Mouse (Mus musculus): ENCODE results near the gene Mcm7.
A peak's percentile ranks its signal among the peaks of the same experiment; 100 is the strongest.
"Not testable (repeated sequence)": the region's sequence is repeated elsewhere in the genome, so short reads cannot be mapped to it uniquely, and the experiment has no call there.

Gene Mcm7

DNA sequence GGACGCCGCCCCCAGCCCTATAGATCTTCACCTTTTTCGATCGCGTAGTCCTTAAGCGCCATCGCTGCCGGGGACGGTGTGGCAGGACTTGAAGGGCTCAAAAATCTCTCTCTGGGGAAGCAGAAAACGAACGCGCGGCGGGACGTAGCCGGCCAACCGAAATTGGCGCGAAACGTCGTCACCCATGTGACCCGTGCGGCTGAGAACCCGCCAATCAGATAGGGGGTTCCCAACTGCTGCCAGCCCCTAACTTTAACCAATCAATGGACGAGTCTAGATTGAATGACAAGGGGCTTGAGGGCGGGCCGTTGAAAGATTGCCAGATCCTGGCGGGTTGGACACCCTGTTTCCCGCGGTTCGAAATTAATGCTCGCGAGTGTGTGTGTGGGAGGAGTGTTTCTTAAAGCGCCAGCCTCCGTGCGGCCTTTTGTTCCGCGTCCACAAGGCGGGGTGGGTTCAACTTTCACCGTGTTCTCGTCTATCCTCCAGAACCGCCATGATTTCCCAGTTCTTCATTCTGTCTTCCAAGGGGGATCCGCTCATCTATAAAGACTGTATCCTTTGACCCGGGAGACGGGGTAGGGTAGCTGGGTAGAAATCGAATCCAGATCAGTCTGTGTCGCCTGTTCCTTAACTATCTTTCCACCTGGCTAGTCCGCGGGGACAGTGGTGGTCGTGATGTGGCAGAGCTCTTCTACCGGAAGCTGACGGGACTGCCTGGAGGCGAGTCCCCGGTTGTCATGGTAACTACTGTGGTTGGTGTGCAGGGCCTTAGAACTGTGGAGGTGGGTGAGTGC is at the start of gene Mcm7, which contains the start of gene Ap4m1:
TSS of gene Mcm7 (minus strand) at position 728 of the 797 bp plus-strand sequence.
TSS of gene Ap4m1 (plus strand) at position 308 of the 797 bp plus-strand sequence.
- DNase-seq = peak; percentile 88 to 89

DNA sequence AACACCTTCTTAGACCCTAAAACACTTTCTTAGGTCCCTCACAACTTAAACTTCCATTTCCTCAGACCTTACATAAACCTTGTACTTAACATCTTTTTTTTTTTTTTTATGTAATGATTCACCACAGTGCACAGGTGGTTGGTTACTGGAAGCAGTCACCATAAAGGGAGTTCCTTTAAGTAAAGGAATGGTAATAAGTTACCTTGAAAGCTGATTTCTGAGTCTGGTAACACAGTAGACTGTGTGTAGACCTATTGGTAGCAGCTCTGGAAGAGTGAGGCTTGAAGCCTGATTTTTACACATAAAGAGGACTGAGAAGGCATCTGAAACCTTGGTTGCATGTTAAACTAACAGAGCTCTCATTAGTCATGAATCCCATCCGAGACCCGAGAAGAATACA is 47.6 kb upstream of the Mcm7 start:
- DNase-seq = no peak

DNA sequence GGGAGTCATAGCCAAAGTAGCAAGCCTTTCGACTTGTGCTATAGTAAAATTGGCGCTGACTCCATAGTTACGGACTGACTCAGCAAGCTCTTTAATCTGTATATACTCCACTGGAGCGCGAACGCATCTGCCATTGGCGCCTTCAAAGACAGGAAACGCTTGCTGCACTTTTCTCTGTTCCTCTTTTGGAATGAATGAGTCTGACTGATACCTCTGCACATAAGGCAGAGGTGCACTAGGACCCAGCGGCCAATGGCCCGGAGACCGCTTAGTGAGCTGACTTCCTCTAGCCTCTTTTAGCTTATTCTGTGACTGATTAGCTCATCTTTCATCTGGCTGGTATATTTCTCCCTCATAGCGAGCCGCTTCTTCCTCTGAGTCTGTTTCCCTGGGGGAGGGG is 44.4 kb upstream of the Mcm7 start:
- not testable (repeated sequence) for DNase-seq

DNA sequence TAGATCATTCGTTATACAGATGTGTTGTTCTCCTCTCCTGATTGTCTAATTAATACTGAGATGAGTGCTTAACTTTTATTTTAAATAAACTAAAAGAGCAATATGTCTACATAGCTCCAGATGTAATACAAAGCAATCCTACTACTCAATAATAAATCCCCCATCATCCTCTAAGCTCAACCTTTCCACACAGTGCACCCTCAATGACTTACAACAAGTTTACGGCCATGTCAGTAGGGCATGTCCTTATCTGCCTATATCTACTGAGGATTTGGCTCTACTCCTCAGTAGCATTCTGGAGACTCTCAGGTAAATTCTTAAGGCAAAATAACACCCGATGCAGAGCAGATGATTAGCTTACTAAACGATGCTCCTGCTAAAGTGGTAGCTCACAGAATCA is 35.7 kb upstream of the Mcm7 start:
- no peak for DNase-seq

DNA sequence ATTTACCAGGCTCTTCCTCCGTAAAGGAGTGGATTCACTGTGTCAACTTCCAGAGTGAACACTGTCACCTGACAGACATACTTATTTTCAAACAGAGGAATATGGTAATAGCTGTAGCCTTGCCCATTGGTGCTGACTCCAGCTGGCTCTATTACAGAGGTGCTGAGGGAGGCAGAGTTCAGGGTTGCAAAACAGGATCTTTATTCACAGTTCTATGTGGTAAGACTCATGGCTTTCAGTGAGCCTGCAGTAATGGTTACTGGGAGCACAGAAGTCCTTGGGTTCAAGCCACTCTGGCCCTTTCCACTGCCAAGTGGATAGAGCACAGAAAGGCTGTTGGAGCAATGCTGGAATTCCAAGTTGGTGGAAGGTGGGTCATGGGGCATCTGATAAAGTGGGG is 35.0 kb upstream of the Mcm7 start:
- no peak for DNase-seq

DNA sequence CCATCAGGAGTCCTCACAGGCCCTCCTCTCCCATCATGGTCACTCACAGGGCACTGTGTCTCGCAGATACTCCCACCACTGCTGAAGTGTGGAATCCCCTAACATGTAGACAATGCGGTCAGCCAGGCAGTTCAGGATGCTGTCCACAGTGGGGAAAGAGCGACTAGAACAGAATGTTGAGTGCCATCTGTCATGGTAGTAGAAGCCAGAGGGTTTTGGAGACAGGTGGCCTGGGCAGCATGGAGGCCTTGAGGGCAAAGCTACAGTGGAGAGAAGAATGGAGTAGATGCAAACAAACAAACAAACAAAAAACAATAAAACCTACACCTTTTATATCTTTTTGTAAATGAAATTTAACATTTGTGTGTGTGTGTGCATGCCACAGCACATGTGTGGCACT is 29.9 kb upstream of the Mcm7 start:
- DNase-seq = no peak

DNA sequence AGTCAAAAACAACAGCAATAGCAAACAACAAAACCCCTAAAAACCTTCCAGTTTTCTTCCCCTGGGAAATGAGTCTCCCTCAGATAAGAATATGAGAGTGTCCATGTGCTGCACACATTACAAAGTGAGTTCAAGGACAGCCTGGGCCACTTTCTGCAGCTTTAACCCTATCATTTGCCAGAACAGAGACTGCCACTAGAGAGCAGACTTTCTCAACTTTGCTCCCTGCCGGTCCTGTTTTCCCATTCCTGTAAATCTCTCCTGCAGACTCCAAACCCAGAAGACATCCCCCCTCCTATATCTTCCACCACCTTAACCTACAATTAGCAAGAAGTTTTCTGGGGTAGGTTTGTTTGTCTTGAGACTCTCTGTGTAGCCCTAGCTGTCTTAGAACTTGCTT is 27.4 kb upstream of the Mcm7 start:
- DNase-seq = no peak

DNA sequence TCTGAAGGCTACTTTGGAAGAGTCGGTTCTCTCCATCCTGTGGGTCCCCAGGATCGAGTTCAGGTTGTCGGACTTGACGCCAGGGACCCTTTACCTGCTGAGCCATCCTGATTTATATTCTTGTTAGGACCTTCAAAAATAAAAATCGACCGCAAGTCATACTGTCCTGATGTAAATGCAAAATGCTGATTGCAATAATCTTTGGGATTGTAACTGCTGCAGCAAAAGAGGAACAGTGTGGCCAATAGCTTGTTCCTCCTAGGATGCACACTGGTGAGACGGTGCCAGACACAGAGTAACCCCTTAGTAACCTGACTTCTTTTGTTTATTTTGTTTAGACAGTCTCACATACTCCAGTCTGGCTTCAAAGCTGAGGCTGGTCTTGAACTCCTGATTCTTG is 23.2 kb upstream of the Mcm7 start:
- no peak for DNase-seq

DNA sequence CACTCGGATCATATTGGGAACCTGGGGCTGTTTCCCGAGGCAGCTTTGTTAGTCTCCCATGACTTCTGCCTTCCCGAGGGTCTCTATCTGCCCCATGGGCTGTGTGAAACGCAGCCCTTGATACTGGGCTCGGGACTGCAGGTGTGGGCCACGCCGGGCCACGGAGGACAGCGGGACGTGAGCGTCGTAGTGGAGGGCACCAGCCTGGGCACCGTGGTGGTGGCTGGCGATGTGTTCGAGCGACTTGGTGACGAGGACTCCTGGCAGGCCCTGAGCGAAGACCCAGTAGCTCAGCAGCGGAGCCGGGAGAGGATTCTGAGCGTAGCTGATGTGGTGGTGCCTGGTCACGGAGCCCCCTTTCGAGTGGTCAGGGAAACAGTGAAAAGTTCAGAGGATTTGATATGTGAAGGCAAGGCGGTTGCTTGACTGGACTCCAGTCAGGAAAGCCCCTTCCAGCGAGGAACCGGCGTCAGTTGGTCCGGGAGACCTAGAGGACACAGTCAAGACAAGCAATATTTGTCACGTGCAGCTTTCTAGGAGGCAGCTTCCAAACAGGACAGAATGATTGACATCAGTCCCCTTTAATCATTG is 22.6 kb upstream of the Mcm7 start:
- peak in 1 of 2 experiments; percentile 30 for DNase-seq

DNA sequence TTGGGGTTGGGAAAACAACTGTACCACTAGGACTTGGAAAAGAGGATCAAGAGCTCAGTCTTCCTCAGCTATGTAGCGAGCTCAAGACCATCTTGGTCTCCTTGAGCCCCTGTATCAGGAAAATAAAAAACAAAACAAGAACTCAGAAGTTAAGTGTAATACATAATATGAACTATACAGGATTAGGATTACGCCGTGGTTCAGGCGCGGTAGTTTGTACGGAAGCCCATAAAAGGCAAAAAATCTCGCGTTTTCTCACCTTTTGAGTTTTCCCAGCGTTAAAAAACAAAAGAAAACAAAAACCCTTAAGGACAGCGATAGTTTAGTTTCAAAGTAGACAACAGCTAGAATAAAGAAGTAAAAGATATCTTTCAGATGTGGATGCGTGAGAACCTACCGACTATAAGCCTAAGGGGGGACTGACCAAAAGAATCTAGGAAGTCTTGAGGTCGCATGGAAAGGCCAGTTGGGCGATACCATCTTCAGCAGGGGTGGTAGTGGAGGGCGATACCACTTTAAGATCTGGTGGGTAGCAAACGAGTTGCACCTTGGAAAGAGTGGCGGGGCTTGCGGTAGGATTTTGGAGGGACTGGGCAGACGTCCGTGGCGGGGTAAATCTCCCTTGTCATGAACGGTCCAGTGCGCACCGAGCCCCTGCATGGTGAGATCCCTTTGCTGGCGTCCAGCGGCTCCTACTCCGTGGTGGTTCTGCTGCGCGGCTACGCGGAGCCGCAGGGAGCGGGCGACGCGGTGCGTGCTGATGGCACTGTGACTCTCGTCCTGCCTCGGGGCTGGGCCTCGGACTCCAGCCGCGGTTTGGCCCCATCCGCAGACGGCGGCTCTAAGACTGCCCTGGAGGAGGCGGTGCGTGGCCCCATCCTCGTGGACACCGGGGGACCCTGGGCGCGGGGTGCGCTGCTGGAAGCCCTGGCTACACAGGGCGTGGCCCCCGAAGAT is 21.8 kb upstream of the Mcm7 start, which contains the start of gene Mblac1:
TSS of gene Mblac1 (plus strand) at position 544 of the 957 bp plus-strand sequence.
- DNase-seq = peak; percentile 56 to 76

DNA sequence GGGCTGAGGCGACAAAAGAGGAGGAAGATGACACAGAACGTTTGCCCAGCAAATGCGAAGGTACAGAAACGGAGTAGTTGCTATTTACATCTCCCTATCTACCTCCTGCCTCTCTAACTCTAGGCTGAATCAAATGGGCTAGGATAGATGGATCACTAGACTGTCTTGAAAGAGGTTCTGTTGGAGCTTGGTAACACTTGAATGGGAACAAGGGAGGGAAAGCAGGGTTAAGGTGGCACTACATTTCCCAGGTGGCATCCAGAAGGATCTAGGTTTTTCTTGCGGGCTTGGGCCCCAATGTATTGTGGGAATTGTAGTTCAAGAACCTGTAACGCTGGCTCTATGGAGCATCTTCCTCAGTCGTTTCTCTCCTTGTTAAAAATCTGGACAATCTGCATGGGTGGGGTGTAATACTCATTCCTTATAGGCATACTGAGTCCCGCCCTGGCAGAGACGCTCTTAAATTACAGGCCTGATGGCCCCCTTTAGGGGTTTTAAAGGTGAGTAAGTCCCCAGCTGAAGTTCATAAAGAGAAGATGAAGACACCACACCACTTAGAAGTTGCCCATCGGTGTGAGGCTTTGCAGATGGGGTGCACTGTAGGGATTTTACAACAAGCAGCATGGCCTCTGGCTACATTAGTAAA is 15.6 kb upstream of the Mcm7 start:
- DNase-seq = peak; percentile 22 to 57

DNA sequence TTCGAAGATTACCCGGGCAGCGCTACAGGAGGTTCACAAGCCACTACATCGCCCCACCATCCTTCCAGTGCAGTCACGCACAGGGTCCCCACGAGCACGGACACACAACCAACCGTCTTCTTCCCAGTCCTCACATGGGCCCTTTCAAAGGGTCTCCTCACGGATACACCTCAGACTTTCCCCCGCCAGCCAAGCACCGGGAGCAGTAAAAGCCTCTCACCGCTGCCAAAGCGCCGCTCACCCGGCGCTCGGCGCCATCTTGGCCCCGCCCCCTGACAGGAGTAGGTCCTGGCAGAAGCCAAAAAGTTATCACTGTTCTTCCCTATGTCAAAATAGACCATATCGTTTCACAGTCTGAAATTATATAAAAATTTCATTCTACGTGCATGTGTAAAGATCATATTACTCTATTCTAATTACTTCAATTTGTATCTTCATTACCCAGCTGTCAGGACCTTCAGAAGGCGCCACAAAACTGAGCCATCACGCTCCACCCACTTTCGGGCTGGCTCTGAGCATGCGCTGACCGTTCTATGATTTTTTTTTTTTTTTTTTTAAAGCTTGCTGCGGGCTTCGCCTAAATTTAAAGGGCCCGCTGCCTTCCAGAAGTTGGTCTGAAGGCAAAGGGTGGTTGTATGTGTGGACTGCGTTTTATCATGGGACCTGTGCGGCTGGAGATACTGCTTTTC is 14.9 kb upstream of the Mcm7 start, which contains the start of the genes Taf6 and Cnpy4:
TSS of gene Taf6 (minus strand) at position 502 of the 689 bp plus-strand sequence.
TSS of gene Cnpy4 (plus strand) at position 536 of the 689 bp plus-strand sequence.
- DNase-seq = peak; percentile 69 to 78

DNA sequence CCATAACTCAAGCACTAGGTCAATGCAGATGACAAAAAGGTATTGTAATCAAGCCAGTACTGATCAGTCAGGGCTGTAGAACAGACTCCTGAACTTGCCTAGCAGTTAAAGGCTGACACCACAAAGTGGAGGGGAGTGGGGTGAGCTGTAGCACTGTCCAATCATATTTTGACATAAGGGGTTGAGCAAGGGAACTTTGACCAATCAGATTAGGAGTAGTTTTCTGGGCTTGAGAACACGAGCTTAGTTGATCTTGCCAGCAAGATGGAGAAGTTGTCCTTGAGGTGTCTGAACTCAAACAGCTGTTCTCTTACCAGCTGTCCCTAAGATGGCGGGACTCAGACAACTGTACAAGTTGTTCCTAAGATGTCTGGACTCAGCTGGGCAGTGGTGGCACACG is 995 bp upstream of the Mcm7 start:
- DNase-seq = no peak

DNA sequence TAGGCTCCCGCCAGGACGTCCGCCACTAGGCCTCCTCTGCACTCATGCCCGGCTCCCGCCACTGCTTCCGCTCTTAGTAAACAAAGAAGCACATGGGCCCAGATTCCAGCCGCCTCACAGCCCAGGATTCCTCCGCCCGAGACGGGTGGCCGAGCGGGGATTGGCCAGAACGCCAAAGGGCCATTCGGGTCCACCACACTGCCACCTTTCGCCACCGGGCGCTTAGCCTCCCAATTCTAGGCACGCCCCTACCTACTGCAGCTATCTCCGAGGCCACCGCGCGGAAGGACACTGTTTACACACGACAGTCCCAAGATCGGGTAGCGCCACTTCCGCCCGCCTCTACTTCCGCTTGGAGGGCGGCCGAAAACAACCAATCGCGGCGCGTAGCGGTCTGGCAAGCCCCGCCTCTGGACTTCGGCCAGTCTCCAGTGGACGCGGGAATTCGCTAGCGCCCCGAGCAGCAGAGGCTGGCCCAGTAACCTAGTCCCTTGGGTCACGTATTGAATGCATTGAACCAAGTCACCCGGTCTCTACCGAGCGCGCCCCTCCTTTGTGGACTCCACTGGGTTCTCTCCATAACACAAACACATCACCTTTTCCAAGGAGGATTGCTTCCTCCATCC is 1.2 kb downstream of the Mcm7 start:
- peak; percentile 89 to 91 for DNase-seq

DNA sequence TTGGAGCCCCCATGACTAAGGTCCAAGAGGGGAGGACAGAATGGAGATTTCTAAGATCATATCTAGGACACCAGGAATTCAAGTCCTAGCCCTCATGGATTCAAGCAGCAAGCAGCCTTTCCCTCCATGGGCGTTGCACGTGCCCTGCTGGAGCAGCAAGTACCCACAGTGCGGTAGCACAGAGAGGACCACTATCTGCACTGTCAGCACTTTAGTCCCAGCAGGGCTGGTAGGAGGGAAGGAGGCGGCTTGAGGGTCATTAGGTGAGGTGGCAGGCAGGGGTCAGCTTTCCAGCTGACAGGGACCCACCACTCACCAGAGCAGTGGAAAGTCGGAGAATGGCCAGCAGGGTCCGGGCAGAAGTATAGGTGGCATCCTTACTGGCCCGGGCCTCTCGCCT is 6.6 kb downstream of the Mcm7 start:
- DNase-seq = no peak

DNA sequence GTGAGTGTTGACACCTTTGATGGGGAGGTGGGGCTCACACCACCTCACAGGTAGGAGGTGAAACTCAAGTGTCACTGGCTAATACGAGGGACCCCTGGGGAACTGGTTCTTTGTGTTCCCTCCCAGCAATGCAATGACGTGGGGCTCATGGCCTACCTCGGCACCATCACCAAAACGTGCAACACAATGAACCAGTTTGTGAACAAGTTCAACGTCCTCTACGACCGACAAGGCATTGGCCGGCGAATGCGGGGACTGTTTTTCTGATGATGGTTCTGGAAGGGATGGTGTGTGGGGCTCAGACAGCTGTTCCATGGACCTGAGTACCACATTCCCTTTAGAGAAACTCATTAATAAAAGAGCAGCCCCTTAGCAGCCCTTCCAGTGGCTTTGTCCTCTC is 8.6 kb downstream of the Mcm7 start:
- no peak for DNase-seq

DNA sequence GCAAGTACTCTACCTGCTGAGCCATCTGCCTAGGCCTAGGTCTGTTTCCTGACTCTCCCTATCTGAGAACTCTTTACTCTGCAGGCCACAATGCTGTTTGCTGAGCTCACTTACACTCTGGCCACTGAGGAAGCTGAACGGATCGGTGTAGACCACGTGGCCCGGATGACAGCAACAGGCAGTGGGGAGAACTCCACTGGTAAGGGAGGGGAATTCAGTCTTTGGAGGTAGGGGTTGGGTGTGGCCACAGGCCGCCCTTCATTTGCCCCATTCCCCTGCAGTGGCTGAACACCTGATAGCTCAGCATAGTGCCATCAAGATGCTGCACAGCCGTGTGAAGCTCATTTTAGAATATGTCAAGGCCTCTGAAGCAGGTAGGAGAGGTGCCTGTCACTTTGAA is 9.2 kb downstream of the Mcm7 start:
- DNase-seq = no peak

DNA sequence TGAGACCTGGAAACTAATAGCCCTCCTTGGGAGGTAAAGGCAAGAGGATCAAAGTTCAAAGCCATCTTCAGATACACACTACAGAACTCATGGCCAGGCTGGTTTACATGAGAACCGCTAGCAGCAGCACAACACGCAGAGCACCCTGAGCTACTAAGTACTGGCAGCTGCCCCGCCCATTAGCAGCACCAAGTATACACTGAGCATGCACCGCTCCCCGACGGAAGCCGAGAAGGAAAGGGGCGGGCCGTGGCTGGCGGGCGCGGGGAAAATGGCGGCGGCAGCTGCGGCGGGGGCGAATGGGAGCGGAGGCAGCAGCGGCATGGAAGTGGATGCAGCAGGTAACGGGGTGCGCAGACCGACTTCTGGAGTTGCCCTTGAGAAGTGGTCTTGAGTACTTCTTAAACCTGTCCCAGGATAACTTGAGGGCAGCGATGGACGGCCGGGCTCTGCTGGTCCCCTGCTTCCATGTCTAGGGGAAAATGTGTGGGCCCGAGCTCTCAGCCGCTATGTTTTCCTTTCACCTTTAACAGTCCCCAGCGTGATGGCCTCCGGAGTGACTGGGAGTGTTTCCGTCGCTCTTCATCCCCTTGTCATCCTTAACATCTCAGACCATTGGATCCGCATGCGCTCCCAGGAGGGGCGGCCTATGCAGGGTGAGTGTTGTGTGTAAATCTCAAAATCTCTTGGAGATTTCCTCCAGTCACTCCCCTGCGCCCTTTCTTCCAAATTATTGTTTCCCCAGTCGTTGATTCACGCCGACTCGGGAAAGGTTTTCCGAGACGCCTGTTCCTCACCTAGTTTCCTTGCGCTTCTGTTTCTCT is 11.2 kb downstream of the Mcm7 start, which contains the start of gene Cops6:
TSS of gene Cops6 (plus strand) at position 230 of the 824 bp plus-strand sequence.
- peak; percentile 86 to 93 for DNase-seq

DNA sequence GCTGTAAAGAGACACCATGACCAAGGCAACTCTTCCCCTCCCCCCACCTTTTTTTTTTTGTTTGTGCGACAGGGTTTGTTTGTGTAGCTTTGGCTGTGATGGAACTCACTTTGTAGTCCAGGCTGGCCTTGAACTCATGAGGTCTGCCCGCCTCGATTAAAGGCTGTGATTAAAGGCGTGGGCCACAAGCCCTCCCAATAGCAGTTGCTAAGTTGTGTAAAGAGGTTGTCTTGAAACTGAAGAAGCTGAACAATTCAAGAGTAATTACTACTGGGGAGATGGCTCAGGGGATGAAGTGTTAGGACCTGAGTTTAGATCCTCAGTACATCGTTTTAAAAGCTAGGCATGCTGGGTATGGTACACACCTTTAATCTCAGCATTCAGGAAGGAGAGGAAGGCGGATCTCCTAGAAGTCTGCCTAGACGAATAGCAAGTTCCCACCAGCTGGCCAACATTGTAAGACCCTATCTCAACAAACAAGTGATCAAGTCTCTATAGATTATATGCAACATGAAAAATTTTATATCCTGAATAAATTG is 11.9 kb downstream of the Mcm7 start:
- no peak for DNase-seq

DNA sequence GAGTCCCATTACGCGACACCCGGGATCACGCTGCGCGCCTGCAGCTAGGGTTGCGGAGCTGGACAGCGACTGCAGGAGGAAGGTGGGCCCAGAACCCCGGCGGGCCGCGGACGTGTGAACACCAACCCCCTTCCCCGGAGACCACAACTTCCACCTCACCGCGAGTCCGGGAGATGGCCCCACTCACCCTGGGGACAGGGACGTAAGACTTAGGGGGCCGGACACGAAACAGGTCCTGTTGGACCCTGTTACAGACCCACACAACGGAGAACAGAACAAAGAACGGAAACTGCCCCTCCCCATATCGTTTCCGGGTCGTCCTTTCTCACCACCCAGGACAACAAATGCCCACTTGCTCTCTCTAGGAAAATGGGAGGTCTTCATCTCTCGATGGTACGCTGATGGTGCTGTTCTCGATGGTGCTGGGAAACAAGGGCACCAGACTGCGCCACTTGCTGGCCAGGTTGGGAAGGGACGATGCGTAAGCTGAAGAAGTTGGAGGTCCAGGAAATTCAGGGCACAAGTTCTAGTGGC is 16.7 kb downstream of the Mcm7 start, which contains the start of gene Zfp113:
TSS of gene Zfp113 (minus strand) at position 302 of the 534 bp plus-strand sequence.
- peak; percentile 71 to 77 for DNase-seq
